Mouse (Mus musculus): ENCODE results near the gene Yy1.

DNA sequence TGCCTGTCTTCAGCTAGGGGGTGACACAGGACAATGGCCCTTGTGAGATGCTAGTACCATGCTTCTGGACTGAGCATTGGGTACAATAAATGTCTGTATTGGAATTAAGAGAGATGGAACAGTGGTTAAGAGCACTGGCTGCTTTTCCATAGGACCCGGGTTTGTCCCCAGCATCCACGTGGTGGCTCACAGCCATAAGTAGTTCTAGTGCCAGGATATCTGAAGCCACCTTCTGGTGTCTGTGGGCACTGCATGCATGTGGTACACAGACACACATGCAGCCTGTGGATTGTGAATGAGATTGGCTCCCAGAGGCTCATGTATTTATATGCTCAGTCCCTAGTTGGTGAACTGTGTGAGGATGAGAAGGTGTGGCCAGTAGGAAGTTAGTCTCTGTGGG is 76.8 kb downstream of the Yy1 start:
- TF ChIP-seq CTCF (IDR thresholded peaks at IDR 0.05; ENCODE audit: low read depth, low read length) (no peak), POLR2AphosphoS5 (IDR thresholded peaks at IDR 0.05; ENCODE audit: insufficient replicate concordance, low read depth, low read length) (no peak)

All from G1E (cell line).